Mouse (Mus musculus) intestine, embryonic 16.5 days (tissue): ENCODE data around the gene Dok4. TPM values are rescaled to one million over a fixed set of nuclear protein-coding genes. Genes with fewer than 3 reads are reported as not detected.

Experiments
- ATAC-seq: fragments of 200-750 bp; cut with Nextera tagmentation; 2 replicates; pipeline ENCODE4 v1.8.0; 2017; ENCODE audit warnings: moderate TSS enrichment, moderate library complexity
- H3K27ac ChIP-seq: fragments of 300-500 bp; sonication (generic); 2 replicates; pipeline ENCODE4 v1.5.1; 2014; ENCODE audit warnings: mild to moderate bottlenecking, low read length
- H3K27me3 ChIP-seq: fragments of 300-500 bp; sonication (generic); replicated peaks from 2 replicates; pipeline ENCODE4 v1.6.1; 2014; ENCODE audit warnings: low read length, control low read depth, mixed read lengths; ENCODE audit not compliant: control insufficient read depth, insufficient read depth
- H3K36me3 ChIP-seq: fragments of 300-500 bp; sonication (generic); 2 replicates; pipeline ENCODE4 v1.6.1; 2014; ENCODE audit warnings: low read length, control low read depth; ENCODE audit not compliant: control insufficient read depth, insufficient read depth
- H3K4me1 ChIP-seq: fragments of 300-500 bp; sonication (generic); 2 replicates; pipeline ENCODE4 v1.6.1; 2014; ENCODE audit warnings: low read length, control low read depth, mixed read lengths; ENCODE audit not compliant: control insufficient read depth, insufficient read depth
- H3K4me2 ChIP-seq: fragments of 300-500 bp; sonication (generic); 2 replicates; pipeline ENCODE4 v1.6.1; 2014; ENCODE audit warnings: low read depth, low read length, control low read depth
- H3K4me3 ChIP-seq: fragments of 300-500 bp; sonication (generic); 2 replicates; pipeline ENCODE4 v1.5.1; 2014; ENCODE audit warnings: mild to moderate bottlenecking, low read length
- H3K9ac ChIP-seq: fragments of 300-500 bp; sonication (generic); 2 replicates; pipeline ENCODE4 v1.6.1; 2014; ENCODE audit warnings: low read depth, low read length
- H3K9me3 ChIP-seq: fragments of 300-500 bp; sonication (generic); 2 replicates; pipeline ENCODE4 v1.6.1; 2016; ENCODE audit warnings: low read length, control low read depth; ENCODE audit not compliant: control insufficient read depth
- WGBS: fragments of 180-500 bp; shearing (Covaris S2); extraction: QIAGEN DNeasy Blood & Tissue Kit; methylation state at CpG from one replicate; pipeline ENCODE4 v1.1.7; 2014; 5-methylcytosine and 5-hydroxymethylcytosine counted together
- polyA plus RNA-seq: library from polyadenylated mRNA; unstranded; fragments of >200 nt; fragmentation: Nextera tagmentation; extraction: Ambion mirVana; gene quantifications from 2 replicates; pipeline ENCODE4 v1.2.1, GENCODE M21; 2015

Gene Dok4
- polyA plus RNA-seq, 1 experiment from 2014 or later: 49.6 TPM

GRCm38 (mm10) chr8:94821381-94821780 lies 54.7 kb downstream of the Dok4 start:
- no peaks in the 10 kb centered on the region for H3K27me3 ChIP-seq
- ATAC-seq: no peak
- no peak overlapping the region for H3K4me3 ChIP-seq
- H3K9ac ChIP-seq: no peak overlapping the region
- WGBS: 93% methylated on average over 2 of the region's 2 CpGs
- H3K4me2 ChIP-seq: no peak overlapping the region
- peaks cover 2% of the 10 kb centered on the region; the same call in 1 of the 2 replicates for H3K36me3 ChIP-seq
- no peak overlapping the region for H3K27ac ChIP-seq
- H3K4me1 ChIP-seq: no peaks in the 10 kb centered on the region
- H3K9me3 ChIP-seq: no peaks in the 10 kb centered on the region

DNA sequence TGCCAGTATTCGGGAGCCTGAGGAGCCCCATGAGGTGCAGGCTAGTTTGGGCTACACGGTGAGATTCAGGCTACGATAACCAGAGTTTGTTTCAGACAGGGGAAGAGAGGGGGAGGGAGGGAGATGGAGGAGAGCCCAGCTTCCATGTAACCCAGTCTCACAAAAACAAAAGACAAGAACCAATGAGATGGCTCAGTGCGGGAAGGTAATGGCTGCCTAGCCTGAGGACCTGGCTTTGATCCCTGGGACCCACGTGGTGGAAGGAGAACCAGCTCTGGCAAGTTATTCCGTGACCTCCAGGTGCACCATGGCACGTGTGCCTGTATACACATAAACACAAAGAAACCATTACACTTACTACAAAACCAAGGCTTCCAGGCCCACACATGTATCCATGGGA lies 55.6 kb downstream of the Dok4 start:
- no peak overlapping the region for H3K4me2 ChIP-seq
- no peaks in the 10 kb centered on the region for H3K27me3 ChIP-seq
- H3K9ac ChIP-seq: no peak overlapping the region
- H3K4me3 ChIP-seq: no peak overlapping the region
- H3K36me3 ChIP-seq: peaks cover 2% of the 10 kb centered on the region; the same call in 1 of the 2 replicates
- no peak for ATAC-seq
- no peaks in the 10 kb centered on the region for H3K4me1 ChIP-seq
- H3K9me3 ChIP-seq: no peaks in the 10 kb centered on the region
- WGBS: 83% methylated on average over 7 of the region's 7 CpGs
- H3K27ac ChIP-seq: no peak overlapping the region

GRCm38 (mm10) chr8:94819671-94820179 lies 56.4 kb downstream of the Dok4 start:
- H3K4me1 ChIP-seq: no peaks in the 10 kb centered on the region
- H3K9me3 ChIP-seq: no peaks in the 10 kb centered on the region
- ATAC-seq: no peak
- 75% methylated on average over 6 of the region's 6 CpGs for WGBS
- no peak overlapping the region for H3K4me3 ChIP-seq
- no peaks in the 10 kb centered on the region for H3K27me3 ChIP-seq
- no peak overlapping the region for H3K9ac ChIP-seq
- H3K36me3 ChIP-seq: no peaks in the 10 kb centered on the region; the same call in 1 of the 2 replicates
- H3K4me2 ChIP-seq: no peak overlapping the region
- H3K27ac ChIP-seq: no peak overlapping the region

DNA sequence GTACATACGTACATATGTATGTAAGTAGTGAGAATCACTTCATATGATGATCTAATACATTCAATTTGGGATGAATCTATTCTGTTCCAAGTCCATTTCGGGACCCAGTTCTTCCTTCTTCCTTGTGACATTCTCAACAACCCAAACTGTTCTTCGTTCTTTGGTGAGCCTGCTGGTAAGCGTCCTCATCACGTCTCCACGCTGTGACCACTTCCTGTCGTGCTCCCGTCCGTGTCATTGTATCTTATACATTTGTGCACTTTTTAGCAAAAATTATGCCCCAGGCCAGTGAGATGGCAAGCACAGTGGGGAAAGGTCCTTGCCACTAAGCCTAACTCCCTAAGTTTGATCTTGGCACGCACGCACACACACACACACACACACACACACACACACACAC lies 58.2 kb downstream of the Dok4 start:
- no peaks in the 10 kb centered on the region for H3K27me3 ChIP-seq
- H3K27ac ChIP-seq: no peak overlapping the region
- no peak for ATAC-seq
- H3K4me2 ChIP-seq: no peak overlapping the region
- H3K9ac ChIP-seq: no peak overlapping the region
- no peak overlapping the region for H3K4me3 ChIP-seq
- WGBS: 91% methylated on average over 11 of the region's 11 CpGs
- no peaks in the 10 kb centered on the region for H3K9me3 ChIP-seq
- no peaks in the 10 kb centered on the region for H3K4me1 ChIP-seq
- H3K36me3 ChIP-seq: no peaks in the 10 kb centered on the region; the same call in 1 of the 2 replicates

GRCm38 (mm10) chr8:94814556-94814955 lies 61.6 kb downstream of the Dok4 start:
- no peak for ATAC-seq
- Histone ChIP-seq H3K4me3 (no peak overlapping the region), H3K4me1 (no peaks in the 10 kb centered on the region), H3K27me3 (no peaks in the 10 kb centered on the region), H3K4me2 (no peak overlapping the region), H3K9me3 (no peaks in the 10 kb centered on the region), H3K27ac (no peak overlapping the region), H3K36me3 (no peaks in the 10 kb centered on the region), H3K9ac (no peak overlapping the region)
- 6% methylated on average over 1 of the region's 1 CpGs for WGBS

Other genes with a start within 250 kb of the Dok4 start
- 104 and 106 TPM in 2 replicates for gene Arl2bp, start 209.7 kb downstream of the Dok4 start, polyA plus RNA-seq
- 55.6 and 64.0 TPM in 2 replicates for gene Pllp, start 180.1 kb downstream of the Dok4 start, polyA plus RNA-seq
- 0.10 TPM in 1 of 2 replicates, not detected in the other for gene Ccl22, start 130.7 kb downstream of the Dok4 start, polyA plus RNA-seq
- 34.7 and 47.2 TPM in 2 replicates for gene Cx3cl1, start 104.3 kb downstream of the Dok4 start, polyA plus RNA-seq
- gene Ccl17, start 65.9 kb downstream of the Dok4 start, polyA plus RNA-seq: 0.29 and 1.3 TPM in 2 replicates
- gene Coq9, start 38.0 kb downstream of the Dok4 start, polyA plus RNA-seq: 142 and 145 TPM in 2 replicates
- 79.1 and 90.1 TPM in 2 replicates for gene Ciapin1, start 38.0 kb downstream of the Dok4 start, polyA plus RNA-seq
- gene Polr2c, start 18.9 kb downstream of the Dok4 start, polyA plus RNA-seq: 117 and 133 TPM in 2 replicates
- 10.9 and 11.5 TPM in 2 replicates for gene Ccdc102a, start 41.8 kb upstream of the Dok4 start, polyA plus RNA-seq
- gene Adgrg5, start 47.4 kb upstream of the Dok4 start, polyA plus RNA-seq: 1.6 and 2.8 TPM in 2 replicates
- 24.4 and 26.8 TPM in 2 replicates for gene Adgrg1, start 98.4 kb upstream of the Dok4 start, polyA plus RNA-seq
- gene Adgrg3, start 141.4 kb upstream of the Dok4 start, polyA plus RNA-seq: 3.0 and 3.6 TPM in 2 replicates
- 0.07 TPM in 1 of 2 replicates, not detected in the other for gene Drc7, start 178.8 kb upstream of the Dok4 start, polyA plus RNA-seq
- 16.7 and 17.8 TPM in 2 replicates for gene Katnb1, start 204.9 kb upstream of the Dok4 start, polyA plus RNA-seq